ENCODE assay signal across 30 mouse cellular contexts in the genomic region with DNA sequence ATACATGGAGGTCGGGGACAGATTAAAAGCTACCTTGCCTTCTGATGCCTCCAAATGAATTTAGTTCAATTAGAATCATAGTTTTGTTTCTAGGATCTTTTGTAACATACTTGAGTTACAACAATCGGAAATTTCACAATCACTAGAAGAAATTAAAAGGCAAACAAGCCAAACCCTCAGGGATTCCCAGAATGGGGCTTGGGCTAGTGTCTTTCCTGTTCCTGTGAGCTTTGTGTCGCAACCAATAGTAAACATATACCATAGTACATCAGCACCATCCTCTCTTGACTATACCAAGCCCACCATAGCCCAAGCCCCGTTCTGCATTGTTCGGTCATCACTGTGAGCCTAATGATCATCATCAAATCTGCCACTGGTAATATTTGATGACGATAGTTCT. TPM values are rescaled to one million over a fixed set of nuclear protein-coding genes. Genes with fewer than 3 reads are reported as not detected.
DNase-seq lines count a peak whose midpoint lies in the region; ATAC-seq and TF ChIP-seq lines count a peak whose summit lies in the region.
"Had no signal": no experiment of that assay in that cellular context is flagged by ENCODE, and none has a peak within 500 bp of the region (broad histone marks: within the 10 kb centered on the region; RNA-seq: fewer than 3 reads in every experiment).

No protein-coding gene starts in this region.

- H3K27me3 ChIP-seq in lung, postnatal 0 days (replicated peaks; ENCODE audit: insufficient read depth, low read length) = no peaks in the 10 kb centered on the region
- H3K27me3 ChIP-seq: embryonic facial prominence, embryonic 13.5 days; embryonic facial prominence, embryonic 15.5 days; forebrain, embryonic 12.5 days had no signal

- peak; percentile 24 for DNase-seq in lung, postnatal 0 days (ENCODE audit: low spot score)
- DNase-seq in lung, postnatal 10 days = no peak
- peak; percentile 51 for DNase-seq in adipocyte (ENCODE audit: low spot score)
- no peak for DNase-seq in embryo, embryonic 10.5 days (ENCODE audit: low spot score)
- no peak for DNase-seq in heart, postnatal 4 days
- no peak for DNase-seq in frontal cortex, postnatal 14 days (ENCODE audit: low spot score in 2 of 2)
- DNase-seq: adrenal gland, adult 2 months; adrenal gland, postnatal 10 days; adrenal gland, postnatal 36 days; B cell, adult 2 months; cerebellum, adult 11-12 months; cerebellum, adult 2 months; cerebellum, adult 9-10 months; cerebellum, postnatal 10 days; cerebellum, postnatal 25 days; embryo, embryonic 11 days had no signal

- H3K4me3 ChIP-seq in lung, postnatal 0 days (ENCODE audit: low read depth, low read length) = no peak overlapping the region
- H3K4me3 ChIP-seq: embryonic facial prominence, embryonic 13.5 days; embryonic facial prominence, embryonic 15.5 days; erythroblast, embryonic 14.5 days; forebrain, embryonic 10.5 days; forebrain, embryonic 12.5 days had no signal

- no peak for ATAC-seq in lung, postnatal 0 days
- 0 out of 2 replicates have a peak, but pooled peaks have one; percentile 49 for ATAC-seq in megakaryocyte, adult 5-6 weeks (ENCODE audit: poor library complexity, severe bottlenecking)
- ATAC-seq: activated CD4-positive, CD25-positive, alpha-beta regulatory T cell, adult 4 months; CD4-positive, CD25-positive, alpha-beta regulatory T cell, adult 4 months; forebrain, embryonic 14.5 days; forebrain, embryonic 16.5 days; Patski had no signal

- H3K9me3 ChIP-seq in lung, postnatal 0 days (ENCODE audit: low read length) = no peaks in the 10 kb centered on the region
- H3K9me3 ChIP-seq: embryonic facial prominence, embryonic 13.5 days; embryonic facial prominence, embryonic 15.5 days; forebrain, embryonic 10.5 days; forebrain, embryonic 12.5 days; G1E had no signal

- WGBS in lung, postnatal 0 days = 70% methylated on average over 6 of the region's 6 CpGs

- H3K4me2 ChIP-seq in lung, postnatal 0 days (replicated peaks; ENCODE audit: low read depth, low read length) = no peak overlapping the region
- H3K4me2 ChIP-seq: embryonic facial prominence, embryonic 13.5 days; embryonic facial prominence, embryonic 15.5 days; forebrain, embryonic 12.5 days had no signal

- TF ChIP-seq EP300 in lung, postnatal 0 days (IDR thresholded peaks at IDR 0.05) = no peak

- TF ChIP-seq CTCF in lung, postnatal 0 days (IDR thresholded peaks at IDR 0.05) = no peak

- no peaks in the 10 kb centered on the region for H3K4me1 ChIP-seq in lung, postnatal 0 days (ENCODE audit: insufficient read depth, low read depth, low read length)
- H3K4me1 ChIP-seq: embryonic facial prominence, embryonic 13.5 days; embryonic facial prominence, embryonic 15.5 days; forebrain, embryonic 10.5 days; forebrain, embryonic 12.5 days had no signal

- no peak overlapping the region for H3K27ac ChIP-seq in lung, postnatal 0 days (ENCODE audit: low read length)
- H3K27ac ChIP-seq: embryonic facial prominence, embryonic 13.5 days; embryonic facial prominence, embryonic 15.5 days; forebrain, embryonic 10.5 days; forebrain, embryonic 12.5 days had no signal

- H3K36me3 ChIP-seq in lung, postnatal 0 days (ENCODE audit: insufficient read depth, low read length) = no peaks in the 10 kb centered on the region
- H3K36me3 ChIP-seq: embryonic facial prominence, embryonic 13.5 days; embryonic facial prominence, embryonic 15.5 days; forebrain, embryonic 10.5 days; forebrain, embryonic 12.5 days; G1E had no signal

- no peak overlapping the region for H3K9ac ChIP-seq in lung, postnatal 0 days (replicated peaks; ENCODE audit: low read depth)
- H3K9ac ChIP-seq: embryonic facial prominence, embryonic 13.5 days; embryonic facial prominence, embryonic 15.5 days; forebrain, embryonic 12.5 days had no signal

RNA-seq across cellular contexts. Expression of gene Abcc12, which starts 18.8 kb away (rescaled TPM):
- polyA plus RNA-seq in lung, postnatal 0 days (2015; fragmentation: Nextera tagmentation; extraction: Ambion mirVana) = 0.30 and 0.39 TPM in 2 replicates
- total RNA-seq in megakaryocyte, adult 5-6 weeks (2015) = not detected in 2 replicates
- not detected in 2 replicates for total RNA-seq in megakaryocyte, adult 5-6 weeks (2017)
- under 1 TPM; 0.07 to 0.09 TPM for total RNA-seq in heart, postnatal 4 days (2021)
- total RNA-seq: adrenal gland, adult 2 months; adrenal gland, postnatal 36 days; CH12.LX had no signal
- polyA plus RNA-seq: activated CD4-positive, CD25-positive, alpha-beta regulatory T cell, adult 4 months; CD4-positive, CD25-positive, alpha-beta regulatory T cell, adult 4 months; embryonic facial prominence, embryonic 11.5 days; erythroblast, embryonic 14.5 days; forebrain, embryonic 10.5 days; forebrain, embryonic 12.5 days had no signal

RNA-seq across cellular contexts. Expression of gene Lonp2, which starts 24.5 kb away (rescaled TPM):
- 37.9 and 48.9 TPM in 2 replicates for polyA plus RNA-seq in lung, postnatal 0 days (2015; fragmentation: Nextera tagmentation; extraction: Ambion mirVana)
- total RNA-seq in megakaryocyte, adult 5-6 weeks (2015) = 43.1 and 47.1 TPM in 2 replicates
- total RNA-seq in megakaryocyte, adult 5-6 weeks (2017) = 57.3 and 58.6 TPM in 2 replicates
- total RNA-seq in heart, postnatal 4 days (2021) = 10 to 100 TPM; 56.5 to 62.3 TPM

Comparison
In these comparisons a context has a peak if more than half of its experiments do, and no peak if none do; other contexts are left out.
1. DNase-seq: peak in lung, postnatal 0 days (single experiment) and adipocyte (single experiment); none in lung, postnatal 10 days (single experiment), embryo, embryonic 10.5 days (single experiment), heart, postnatal 4 days (single experiment) and frontal cortex, postnatal 14 days (0 of 2).